Mouse (Mus musculus) regulatory T cell (primary cell): ENCODE data around the gene Man2a1.

ENCODE experiments used
- in situ Hi-C: fragments of 300-600 bp; cut with MboI, MseI; formaldehyde crosslinking; loops from one replicate; pipeline ENCODE4 v1.15.1; 2025; ENCODE audit warnings: high pct_unique_total_duplicates

Man2a1 gene

DNA sequence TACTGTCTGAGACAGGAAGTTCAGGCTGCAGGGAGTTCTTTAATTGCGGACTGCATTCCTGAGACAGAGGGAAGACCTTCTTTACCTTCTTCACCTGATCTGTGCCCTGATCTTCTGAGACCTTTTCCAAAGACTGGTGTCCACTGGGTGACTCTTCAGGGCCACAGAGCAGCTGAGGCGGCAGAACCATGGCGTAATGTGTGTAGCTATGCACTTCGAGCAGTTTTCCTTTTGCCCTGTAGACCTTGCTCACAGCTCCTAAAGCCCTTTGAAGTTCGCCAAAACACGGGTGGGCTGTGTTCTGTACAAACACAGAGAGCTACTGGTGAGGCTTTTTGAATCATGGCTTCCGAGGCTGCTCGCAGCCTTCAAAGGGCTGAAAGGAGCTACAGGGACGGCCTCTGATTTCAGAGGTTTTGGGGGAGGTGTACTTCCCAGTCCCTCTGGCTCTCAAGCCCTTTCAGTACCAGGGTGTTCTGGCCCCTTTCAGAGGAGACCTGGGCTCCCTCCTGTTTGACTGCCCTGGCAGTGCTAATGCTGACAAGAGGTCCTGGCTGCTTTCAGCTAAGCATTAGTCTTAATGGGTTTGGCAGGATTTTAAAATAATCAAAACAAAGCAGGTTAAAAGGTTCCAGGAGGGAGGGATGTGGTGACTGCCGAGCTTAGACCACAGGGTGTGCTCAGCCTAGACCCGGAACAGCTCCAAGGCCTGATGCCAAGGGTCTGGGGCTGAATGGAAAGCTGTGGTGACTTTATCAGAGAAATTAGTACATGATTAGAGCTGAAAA is 201.8 kb downstream of the Man2a1 start:
- in situ Hi-C loops, result no loop called here

DNA sequence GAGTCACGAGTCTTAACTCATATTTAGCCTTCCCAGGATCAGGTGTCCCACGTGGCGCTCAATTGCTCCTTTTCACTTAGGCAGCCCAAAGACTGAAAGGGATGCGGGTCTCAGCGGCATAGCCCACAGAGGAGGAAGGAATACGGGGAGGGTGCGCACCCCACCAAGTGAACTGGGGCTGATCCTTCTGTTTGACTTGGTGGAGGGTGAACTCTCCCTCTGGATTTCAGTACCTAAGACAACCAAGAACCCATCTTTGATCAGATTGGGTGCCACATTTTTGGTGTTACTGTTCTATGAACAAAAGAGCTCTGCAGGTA is 202.4 kb downstream of the Man2a1 start:
- in situ Hi-C loops, result no loop called here
